Mouse (Mus musculus): ENCODE measurements around the gene Mcrip2. TPM values are rescaled to one million over a fixed set of nuclear protein-coding genes. Genes with fewer than 3 reads are reported as not detected.

Mcrip2 gene
- total and polyA plus RNA-seq, 2 experiments from 2014 or later = 29.9 to 39.5 TPM

DNA sequence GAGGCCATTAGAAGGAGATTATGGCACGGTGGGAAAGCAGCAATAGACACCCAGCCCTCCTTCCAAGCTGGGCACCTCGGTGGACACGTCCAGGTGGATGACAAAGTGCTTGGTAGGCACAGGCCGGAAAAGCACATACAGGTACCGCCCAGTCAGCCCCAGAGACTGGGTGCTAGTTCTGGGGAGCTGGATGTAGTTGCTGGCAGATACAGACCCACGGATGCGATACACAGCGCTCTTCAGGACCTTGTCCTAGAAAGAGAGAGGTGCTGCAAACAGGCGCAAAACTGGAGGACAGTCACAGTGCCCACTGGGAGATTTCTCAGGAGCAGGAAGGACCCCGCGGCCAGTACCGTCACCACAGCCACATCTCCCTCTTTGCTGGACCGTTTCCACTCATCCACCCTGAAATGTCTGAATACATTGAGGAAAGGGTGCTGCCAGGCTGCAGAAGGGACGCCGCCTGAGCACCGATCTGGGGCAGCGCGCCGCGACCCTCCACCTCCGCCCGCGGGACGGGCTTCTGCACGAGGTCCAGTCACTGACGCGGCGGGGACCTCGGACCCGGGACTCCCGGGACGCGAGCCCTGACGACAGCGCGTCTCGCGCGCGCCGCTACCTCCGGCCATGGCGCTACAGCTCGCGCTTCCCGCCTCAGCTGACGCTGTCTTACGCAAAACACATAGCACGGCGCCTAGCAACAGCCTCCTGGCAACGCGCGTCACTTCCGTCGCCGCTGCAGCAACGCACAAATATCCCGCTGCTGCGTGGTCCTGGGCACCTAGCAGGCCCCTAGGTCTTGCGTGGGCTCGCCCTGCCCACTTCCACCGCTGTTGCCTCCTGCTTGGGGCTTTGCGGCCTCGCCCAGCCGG is 7.5 kb downstream of the Mcrip2 start, which contains the start of gene Wdr90:
Gene Wdr90, minus strand, starts transcription at position 670 of the 872 bp plus-strand sequence.
- peak within 1 kb of the TSS; percentile 61 for H3K4me3 ChIP-seq (ENCODE audit: low read depth, low read length)
- DNase-seq (ENCODE audit: low spot score) (peak; percentile 98), ATAC-seq (ENCODE audit: low FRiP score) (peak; percentile 93)
- peak within 1 kb of the TSS; percentile 89 for H3K4me2 ChIP-seq (ENCODE audit: low read depth, low read length, poor library complexity, severe bottlenecking)
- peak; percentile 45 for TF ChIP-seq CTCF (IDR thresholded peaks at IDR 0.05)
- no peaks in the 10 kb centered on the region for H3K9me3 ChIP-seq (ENCODE audit: low read length)
- H3K27me3 ChIP-seq (ENCODE audit: insufficient read depth, low read length) = no peaks in the 10 kb centered on the region
- H3K9ac ChIP-seq (replicated peaks; ENCODE audit: low read length, poor library complexity, severe bottlenecking) = peak within 1 kb of the TSS; percentile 76
- 3% methylated on average over 65 of the region's 65 CpGs for WGBS
- H3K27ac ChIP-seq (ENCODE audit: low read depth, low read length) = peak within 1 kb of the TSS; percentile 85
- H3K4me1 ChIP-seq (ENCODE audit: insufficient read depth, low read length) = peaks cover 7% of the 10 kb centered on the region; the same call in 1 of the 2 replicates
- H3K36me3 ChIP-seq (ENCODE audit: insufficient read depth, low read length) = peaks cover 9% of the 10 kb centered on the region; the same call in 1 of the 2 replicates

DNA sequence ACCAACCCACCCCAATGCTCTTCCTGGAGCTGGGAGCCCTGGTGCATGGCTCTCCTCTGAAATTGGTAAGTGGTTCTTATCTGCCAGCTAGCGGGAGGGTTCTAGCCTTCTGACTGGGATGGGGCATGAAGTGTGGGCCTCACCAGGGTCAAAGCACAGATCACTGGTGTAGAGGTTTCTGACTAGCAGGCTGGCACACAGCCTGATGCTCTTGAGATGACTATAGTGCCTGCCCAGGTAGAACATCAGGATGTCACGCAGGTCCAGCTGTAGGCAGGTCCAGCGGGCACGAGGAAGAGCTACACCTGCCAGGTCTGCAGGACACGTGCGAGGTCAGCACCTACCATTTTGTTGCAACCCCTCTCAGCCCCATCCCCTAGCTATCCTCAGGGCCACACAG is 8.3 kb downstream of the Mcrip2 start:
- H3K4me3 ChIP-seq (ENCODE audit: low read depth, low read length) = no peak overlapping the region
- no peak overlapping the region for H3K27ac ChIP-seq (ENCODE audit: low read depth, low read length)
- H3K9ac ChIP-seq (replicated peaks; ENCODE audit: low read length, poor library complexity, severe bottlenecking) = no peak overlapping the region
- no peaks in the 10 kb centered on the region for H3K27me3 ChIP-seq (ENCODE audit: insufficient read depth, low read length)
- ATAC-seq (ENCODE audit: low FRiP score) (no peak), DNase-seq (ENCODE audit: low spot score) (no peak)
- no peaks in the 10 kb centered on the region for H3K9me3 ChIP-seq (ENCODE audit: low read length)
- H3K4me1 ChIP-seq (ENCODE audit: insufficient read depth, low read length) = peaks cover 7% of the 10 kb centered on the region; the same call in 1 of the 2 replicates
- WGBS = 93% methylated on average over 6 of the region's 6 CpGs
- peak overlapping the region; percentile 89; the same call in 1 of the 2 replicates for H3K4me2 ChIP-seq (ENCODE audit: low read depth, low read length, poor library complexity, severe bottlenecking)
- peaks cover 9% of the 10 kb centered on the region for H3K36me3 ChIP-seq (ENCODE audit: insufficient read depth, low read length)
- no peak for TF ChIP-seq CTCF (IDR thresholded peaks at IDR 0.05)

DNA sequence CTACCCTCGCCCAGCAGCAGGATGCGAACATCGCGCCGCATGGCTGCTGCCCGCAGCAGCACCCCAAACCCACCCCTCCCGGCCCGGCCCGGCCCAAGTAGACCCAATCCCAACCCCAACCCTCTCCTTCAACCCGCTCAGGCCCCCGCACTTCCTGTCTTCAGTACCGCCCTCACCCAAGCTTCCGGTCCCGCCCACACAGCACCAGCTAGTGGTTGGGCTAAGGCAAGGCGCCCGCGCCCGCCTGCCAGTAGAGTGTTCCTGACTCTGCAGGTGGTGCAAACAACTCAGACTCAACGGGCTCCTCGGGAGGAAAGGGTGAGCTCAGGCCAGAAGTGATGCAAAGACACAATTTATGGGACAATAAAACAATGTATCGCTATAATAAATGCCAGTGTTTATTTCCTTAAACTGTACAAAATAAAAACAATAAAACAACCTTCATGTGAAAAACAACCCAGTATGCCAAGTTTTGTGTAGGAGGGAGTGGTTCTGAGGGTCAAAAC is 24.1 kb downstream of the Mcrip2 start, which contains the start of gene Rhot2:
Gene Rhot2, minus strand, starts transcription at position 456 of the 506 bp plus-strand sequence.
- DNase-seq (ENCODE audit: low spot score) = peak; percentile 96
- peak; percentile 93 for ATAC-seq (ENCODE audit: low FRiP score)
- H3K36me3 ChIP-seq (ENCODE audit: insufficient read depth, low read length) = peaks cover 46% of the 10 kb centered on the region
- TF ChIP-seq CTCF (IDR thresholded peaks at IDR 0.05) = peak; percentile 91
- H3K27me3 ChIP-seq (ENCODE audit: insufficient read depth, low read length) = no peaks in the 10 kb centered on the region
- 1% methylated on average over 21 of the region's 21 CpGs for WGBS
- peak within 1 kb of the TSS; percentile 80 for H3K27ac ChIP-seq (ENCODE audit: low read depth, low read length)
- peak within 1 kb of the TSS; percentile 64 for H3K4me2 ChIP-seq (ENCODE audit: low read depth, low read length, poor library complexity, severe bottlenecking)
- H3K9me3 ChIP-seq (ENCODE audit: low read length) = no peaks in the 10 kb centered on the region
- H3K9ac ChIP-seq (replicated peaks; ENCODE audit: low read length, poor library complexity, severe bottlenecking) = peak within 1 kb of the TSS; percentile 73
- peaks cover 9% of the 10 kb centered on the region for H3K4me1 ChIP-seq (ENCODE audit: insufficient read depth, low read length)
- peak within 1 kb of the TSS; percentile 79 for H3K4me3 ChIP-seq (ENCODE audit: low read depth, low read length)

DNA sequence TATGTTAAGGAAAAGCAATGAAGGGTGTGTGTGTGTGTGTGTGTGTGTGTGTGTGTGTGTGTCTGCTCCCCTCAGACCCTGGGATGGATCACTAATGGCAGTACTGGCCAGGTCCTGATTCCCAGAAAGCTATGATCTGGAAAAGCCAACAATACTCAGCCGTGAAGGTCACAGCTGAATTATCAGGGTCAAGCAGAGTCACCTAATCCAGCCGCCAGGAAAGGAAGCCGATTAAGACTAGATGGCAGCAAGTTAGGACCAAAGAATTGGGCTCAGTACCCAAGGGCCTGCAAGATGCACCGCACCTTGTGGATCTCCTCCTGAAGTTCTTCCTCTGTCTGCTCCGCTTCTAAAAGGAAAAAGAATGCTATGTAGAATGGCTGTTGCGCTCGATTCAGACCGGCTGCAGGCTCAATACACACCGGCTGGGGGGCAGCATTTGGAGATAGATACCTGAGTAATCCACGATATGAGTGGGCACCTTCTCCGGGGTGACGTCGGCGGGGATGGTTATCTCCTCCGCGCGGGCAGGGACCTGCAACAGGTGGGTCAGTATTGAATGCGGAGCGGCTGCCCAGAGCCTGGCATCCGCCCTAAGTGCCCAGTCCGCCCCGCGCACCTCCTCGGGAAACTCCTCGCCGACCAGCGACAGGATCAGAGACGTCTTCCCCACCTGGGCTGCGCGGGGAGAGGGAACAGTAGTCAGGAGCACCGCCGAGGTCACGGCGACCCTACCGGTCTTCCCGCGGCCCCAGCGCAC is 24.7 kb downstream of the Mcrip2 start:
- Histone ChIP-seq H3K9ac (replicated peaks; ENCODE audit: low read length, poor library complexity, severe bottlenecking) (peak overlapping the region; percentile 73), H3K27me3 (ENCODE audit: insufficient read depth, low read length) (no peaks in the 10 kb centered on the region), H3K36me3 (ENCODE audit: insufficient read depth, low read length) (peaks cover 47% of the 10 kb centered on the region), H3K4me1 (ENCODE audit: insufficient read depth, low read length) (peaks cover 9% of the 10 kb centered on the region), H3K4me2 (ENCODE audit: low read depth, low read length, poor library complexity, severe bottlenecking) (peak overlapping the region; percentile 64), H3K4me3 (ENCODE audit: low read depth, low read length) (peak overlapping the region; percentile 79), H3K9me3 (ENCODE audit: low read length) (no peaks in the 10 kb centered on the region), H3K27ac (ENCODE audit: low read depth, low read length) (peak overlapping the region; percentile 80)
- peak; percentile 14 for ATAC-seq (ENCODE audit: low FRiP score)
- 0 out of 2 replicates have a peak, but pooled peaks have one; percentile 5 for TF ChIP-seq CTCF (IDR thresholded peaks at IDR 0.05)
- WGBS = 2% methylated on average over 34 of the region's 38 CpGs
- DNase-seq (ENCODE audit: low spot score) = no peak

DNA sequence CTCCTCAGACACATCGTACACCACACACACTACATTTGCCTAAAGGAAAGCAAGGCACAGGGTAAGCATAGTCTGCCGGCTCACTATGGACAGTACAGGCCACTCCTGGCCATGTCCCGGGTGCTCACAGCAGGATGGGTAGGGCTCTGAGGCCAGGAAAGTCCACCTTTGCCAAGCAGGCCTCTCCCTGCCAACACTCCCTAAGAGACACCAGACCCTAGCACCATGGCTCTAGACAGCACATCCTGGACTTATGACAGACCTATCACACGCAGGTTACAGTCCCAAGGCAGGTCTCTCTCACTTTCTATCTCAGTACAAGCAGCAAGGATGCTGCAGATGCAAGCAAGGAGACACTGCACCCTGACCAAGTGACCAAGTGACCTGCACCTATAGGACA is 25.4 kb downstream of the Mcrip2 start:
- Histone ChIP-seq H3K36me3 (ENCODE audit: insufficient read depth, low read length) (peaks cover 41% of the 10 kb centered on the region), H3K9ac (replicated peaks; ENCODE audit: low read length, poor library complexity, severe bottlenecking) (peak overlapping the region; percentile 73), H3K4me2 (ENCODE audit: low read depth, low read length, poor library complexity, severe bottlenecking) (peak overlapping the region; percentile 64), H3K9me3 (ENCODE audit: low read length) (no peaks in the 10 kb centered on the region), H3K4me3 (ENCODE audit: low read depth, low read length) (peak overlapping the region; percentile 79), H3K4me1 (ENCODE audit: insufficient read depth, low read length) (peaks cover 9% of the 10 kb centered on the region), H3K27me3 (ENCODE audit: insufficient read depth, low read length) (no peaks in the 10 kb centered on the region), H3K27ac (ENCODE audit: low read depth, low read length) (no peak overlapping the region)
- TF ChIP-seq CTCF (IDR thresholded peaks at IDR 0.05) = no peak
- ATAC-seq (ENCODE audit: low FRiP score) = no peak
- no peak for DNase-seq (ENCODE audit: low spot score)
- 96% methylated on average over 4 of the region's 4 CpGs for WGBS
